Mouse (Mus musculus): ENCODE data around the gene Ankrd10. TPM values are rescaled to one million over a fixed set of nuclear protein-coding genes. Genes with fewer than 3 reads are reported as not detected.
A peak's percentile ranks its signal among the peaks of the same experiment; 100 is the strongest.
"Not testable (repeated sequence)": the region's sequence is repeated elsewhere in the genome, so short reads cannot be mapped to it uniquely, and the experiment has no call there.

Ankrd10 gene
- 19.9 and 21.1 TPM in 2 replicates for polyA plus RNA-seq (2015; fragmentation: Nextera tagmentation; extraction: Ambion mirVana)

DNA sequence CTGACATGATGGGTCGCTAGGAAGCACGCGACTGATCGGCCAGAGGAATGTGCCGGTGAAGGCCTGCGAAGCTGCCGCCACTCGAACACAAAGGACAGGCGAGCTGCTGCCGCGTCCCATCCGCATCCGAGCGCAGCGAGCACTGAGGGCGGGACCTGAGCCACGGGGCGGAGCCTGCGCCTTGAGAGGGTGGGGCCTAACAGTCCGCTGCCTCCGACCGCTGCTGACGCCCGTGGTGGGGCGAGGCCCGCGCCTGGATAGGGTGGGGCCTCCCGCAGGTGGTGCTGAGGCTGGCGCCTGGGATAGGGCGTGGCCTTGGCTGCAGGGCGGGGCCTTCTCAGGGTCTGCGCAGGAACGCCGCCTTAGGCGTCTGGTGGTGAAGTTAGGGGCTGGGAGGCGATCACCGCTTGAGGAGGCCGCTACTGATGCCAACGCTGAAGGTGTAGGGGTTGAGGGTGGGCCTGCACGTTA, at the start of gene Ankrd10:
TSS of gene Ankrd10 (minus strand) at position 147 of the 471 bp plus-strand sequence.
- peak; percentile 95 for ATAC-seq (ENCODE audit: low read depth)
- under 1% methylated on average over 40 of the region's 40 CpGs for WGBS (ENCODE audit: insufficient replicate concordance)

DNA sequence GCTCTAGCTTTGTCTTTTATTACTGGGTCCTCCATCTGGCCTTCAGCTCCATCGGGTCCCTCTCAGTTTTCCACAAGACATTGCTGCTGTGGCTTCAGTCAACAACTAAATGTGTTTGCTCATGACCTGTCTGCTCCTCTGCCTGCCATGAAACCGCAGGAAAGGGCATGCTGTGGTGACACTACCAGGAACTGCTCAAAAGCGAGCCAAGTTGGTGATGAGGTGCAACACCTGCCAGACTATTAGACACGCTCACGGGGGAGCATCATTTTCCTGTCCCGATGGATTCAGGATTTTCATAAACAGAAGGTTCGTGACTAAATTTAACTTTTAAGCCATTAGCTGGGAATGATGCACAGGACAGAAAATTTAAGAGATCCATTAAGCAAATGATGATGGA, 49.0 kb upstream of the Ankrd10 start:
- Histone ChIP-seq H3K4me3 (ENCODE audit: low read depth, low read length) (no peak overlapping the region), H3K27ac (ENCODE audit: low read length) (no peak overlapping the region), H3K27me3 (ENCODE audit: control insufficient read depth, insufficient read depth, low read depth, low read length) (no peaks in the 10 kb centered on the region), H3K4me2 (ENCODE audit: low read depth, low read length) (no peak overlapping the region), H3K9ac (ENCODE audit: low read depth, low read length) (no peak overlapping the region), H3K9me3 (replicated peaks; ENCODE audit: control insufficient read depth, low read length) (no peaks in the 10 kb centered on the region), H3K36me3 (ENCODE audit: control insufficient read depth, insufficient read depth) (no peaks in the 10 kb centered on the region), H3K4me1 (ENCODE audit: control insufficient read depth, low read depth, low read length) (no peaks in the 10 kb centered on the region)
- ATAC-seq (ENCODE audit: low read depth): no peak
- WGBS (ENCODE audit: insufficient replicate concordance): 54% methylated on average over 7 of the region's 7 CpGs

More for the DNA sequence above, at the start of gene Ankrd10:
- H3K36me3 ChIP-seq (ENCODE audit: control insufficient read depth, insufficient read depth): peaks cover 5% of the 10 kb centered on the region; the same call in 1 of the 2 replicates
- H3K27me3 ChIP-seq (ENCODE audit: control insufficient read depth, insufficient read depth, low read depth, low read length): no peaks in the 10 kb centered on the region
- H3K9ac ChIP-seq (ENCODE audit: low read depth, low read length): peak within 1 kb of the TSS; percentile 92
- H3K27ac ChIP-seq (ENCODE audit: low read length): peak within 1 kb of the TSS; percentile 93
- peaks cover 28% of the 10 kb centered on the region for H3K4me1 ChIP-seq (ENCODE audit: control insufficient read depth, low read depth, low read length)
- H3K4me3 ChIP-seq (ENCODE audit: low read depth, low read length): peak within 1 kb of the TSS; percentile 91
- peak within 1 kb of the TSS; percentile 95 for H3K4me2 ChIP-seq (ENCODE audit: low read depth, low read length)
- no peaks in the 10 kb centered on the region for H3K9me3 ChIP-seq (replicated peaks; ENCODE audit: control insufficient read depth, low read length)

DNA sequence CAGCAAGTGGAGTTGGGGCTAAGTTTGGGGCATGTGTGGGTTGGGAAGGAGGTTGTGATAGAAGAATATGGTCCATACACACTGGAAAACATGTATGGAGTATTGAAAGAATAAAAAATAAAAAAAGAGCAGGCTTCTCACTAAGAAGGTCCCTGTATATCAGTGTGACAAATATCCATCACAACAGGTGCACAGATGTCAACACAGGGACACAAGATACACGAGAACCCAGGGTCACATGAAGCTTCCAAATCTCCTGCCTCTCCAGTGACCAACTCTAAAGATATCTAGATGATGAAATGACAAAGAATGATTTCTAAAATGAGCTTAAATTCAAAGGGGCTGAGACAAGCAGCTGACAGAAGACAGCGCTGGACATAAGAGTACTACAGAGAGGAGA, 32.8 kb upstream of the Ankrd10 start:
- Histone ChIP-seq H3K27me3 (ENCODE audit: control insufficient read depth, insufficient read depth, low read depth, low read length) (no peaks in the 10 kb centered on the region), H3K4me3 (ENCODE audit: low read depth, low read length) (no peak overlapping the region), H3K4me2 (ENCODE audit: low read depth, low read length) (no peak overlapping the region), H3K9ac (ENCODE audit: low read depth, low read length) (no peak overlapping the region), H3K9me3 (replicated peaks; ENCODE audit: control insufficient read depth, low read length) (no peaks in the 10 kb centered on the region), H3K27ac (ENCODE audit: low read length) (no peak overlapping the region), H3K36me3 (ENCODE audit: control insufficient read depth, insufficient read depth) (no peaks in the 10 kb centered on the region), H3K4me1 (ENCODE audit: control insufficient read depth, low read depth, low read length) (no peaks in the 10 kb centered on the region)
- 50% methylated on average over 2 of the region's 2 CpGs for WGBS (ENCODE audit: insufficient replicate concordance)
- no peak for ATAC-seq (ENCODE audit: low read depth)

DNA sequence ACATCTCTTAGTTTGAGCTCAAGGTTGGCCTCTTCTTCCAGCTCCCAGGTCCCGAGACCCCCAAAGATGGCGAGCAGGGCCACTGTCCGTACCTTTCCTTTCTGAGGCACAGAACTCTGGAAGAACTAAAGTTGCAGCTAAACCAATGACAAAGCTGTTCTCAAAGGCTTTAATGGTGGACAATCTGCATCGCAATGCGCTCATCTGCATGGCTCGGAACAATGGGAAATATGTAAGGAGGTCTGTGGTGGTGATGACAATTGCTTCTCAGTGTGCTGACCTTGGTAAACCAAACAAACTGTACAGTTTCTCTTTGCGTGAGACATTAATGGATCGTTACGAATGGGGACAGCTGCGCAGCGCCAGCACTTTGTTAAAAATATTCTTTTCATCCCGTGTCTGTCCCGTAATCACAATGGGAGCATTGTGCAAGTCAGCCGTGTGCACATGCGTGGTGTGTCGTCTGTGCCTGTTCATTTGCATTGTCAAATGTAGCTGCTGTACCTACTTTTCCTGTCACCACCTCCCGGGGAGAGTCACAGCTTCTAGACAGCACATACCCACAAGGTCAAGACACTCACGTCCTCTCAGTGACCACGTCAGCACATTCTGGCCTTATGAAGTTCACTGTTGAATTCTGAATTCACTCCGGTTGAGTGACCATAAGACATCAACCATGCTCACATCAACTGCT, 30.6 kb upstream of the Ankrd10 start:
- not testable (repeated sequence) for H3K4me1 ChIP-seq (ENCODE audit: control insufficient read depth, low read depth, low read length); H3K9me3 ChIP-seq (replicated peaks; ENCODE audit: control insufficient read depth, low read length); H3K4me2 ChIP-seq (ENCODE audit: low read depth, low read length); H3K9ac ChIP-seq (ENCODE audit: low read depth, low read length); H3K27me3 ChIP-seq (ENCODE audit: control insufficient read depth, insufficient read depth, low read depth, low read length); H3K4me3 ChIP-seq (ENCODE audit: low read depth, low read length); H3K36me3 ChIP-seq (ENCODE audit: control insufficient read depth, insufficient read depth); ATAC-seq (ENCODE audit: low read depth); H3K27ac ChIP-seq (ENCODE audit: low read length)
- 76% methylated on average over 20 of the region's 20 CpGs for WGBS (ENCODE audit: insufficient replicate concordance)

DNA sequence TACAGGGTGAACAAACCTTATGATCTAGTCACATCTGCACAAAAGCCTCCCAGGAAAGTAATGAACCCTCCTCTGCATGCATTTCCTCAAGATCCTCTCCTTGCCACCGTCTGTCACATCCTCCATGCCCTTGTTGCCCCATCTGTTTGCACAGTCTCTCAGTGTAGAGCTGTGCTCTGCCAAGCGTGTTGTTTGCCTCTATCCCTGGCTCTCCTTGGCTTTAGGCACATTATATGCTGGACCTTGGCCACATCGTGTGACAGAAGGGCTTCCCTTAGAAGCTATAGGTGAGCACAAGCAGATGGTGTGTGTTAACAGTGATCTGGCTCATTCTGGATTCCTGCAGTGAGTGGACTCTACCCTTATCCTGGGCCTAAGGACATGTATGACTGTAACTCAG, 26.4 kb upstream of the Ankrd10 start:
- Histone ChIP-seq H3K9me3 (replicated peaks; ENCODE audit: control insufficient read depth, low read length) (no peaks in the 10 kb centered on the region), H3K36me3 (ENCODE audit: control insufficient read depth, insufficient read depth) (no peaks in the 10 kb centered on the region), H3K9ac (ENCODE audit: low read depth, low read length) (no peak overlapping the region), H3K4me2 (ENCODE audit: low read depth, low read length) (no peak overlapping the region), H3K27me3 (ENCODE audit: control insufficient read depth, insufficient read depth, low read depth, low read length) (no peaks in the 10 kb centered on the region), H3K4me1 (ENCODE audit: control insufficient read depth, low read depth, low read length) (no peaks in the 10 kb centered on the region), H3K4me3 (ENCODE audit: low read depth, low read length) (no peak overlapping the region), H3K27ac (ENCODE audit: low read length) (no peak overlapping the region)
- ATAC-seq (ENCODE audit: low read depth): no peak
- 43% methylated on average over 3 of the region's 3 CpGs for WGBS (ENCODE audit: insufficient replicate concordance)

DNA sequence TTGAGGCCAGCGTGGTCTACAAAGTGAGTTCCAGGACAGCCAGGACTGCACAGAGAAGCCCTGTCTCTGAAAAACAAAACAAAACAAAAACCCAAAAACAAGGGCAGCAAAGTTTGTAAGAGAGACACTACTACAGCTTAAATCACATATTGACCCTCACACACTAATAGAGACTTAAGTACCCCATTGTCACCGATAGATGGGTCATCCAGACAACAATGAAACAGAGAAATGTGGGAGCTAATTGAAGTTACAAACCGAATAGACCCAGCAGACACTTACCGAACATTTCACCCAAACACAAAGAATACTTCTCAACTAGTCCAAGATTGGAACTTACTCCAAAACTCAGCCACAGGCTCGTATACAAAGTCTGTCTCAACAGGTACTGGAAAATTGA, 14.5 kb upstream of the Ankrd10 start:
- no peak for ATAC-seq (ENCODE audit: low read depth)
- H3K9me3 ChIP-seq (replicated peaks; ENCODE audit: control insufficient read depth, low read length): no peaks in the 10 kb centered on the region
- no peak overlapping the region for H3K27ac ChIP-seq (ENCODE audit: low read length)
- no peak overlapping the region for H3K4me2 ChIP-seq (ENCODE audit: low read depth, low read length)
- no peak overlapping the region for H3K4me3 ChIP-seq (ENCODE audit: low read depth, low read length)
- H3K27me3 ChIP-seq (ENCODE audit: control insufficient read depth, insufficient read depth, low read depth, low read length): no peaks in the 10 kb centered on the region
- no peak overlapping the region for H3K9ac ChIP-seq (ENCODE audit: low read depth, low read length)
- 72% methylated on average over 5 of the region's 5 CpGs for WGBS (ENCODE audit: insufficient replicate concordance)
- no peaks in the 10 kb centered on the region for H3K36me3 ChIP-seq (ENCODE audit: control insufficient read depth, insufficient read depth)
- H3K4me1 ChIP-seq (ENCODE audit: control insufficient read depth, low read depth, low read length): no peaks in the 10 kb centered on the region

DNA sequence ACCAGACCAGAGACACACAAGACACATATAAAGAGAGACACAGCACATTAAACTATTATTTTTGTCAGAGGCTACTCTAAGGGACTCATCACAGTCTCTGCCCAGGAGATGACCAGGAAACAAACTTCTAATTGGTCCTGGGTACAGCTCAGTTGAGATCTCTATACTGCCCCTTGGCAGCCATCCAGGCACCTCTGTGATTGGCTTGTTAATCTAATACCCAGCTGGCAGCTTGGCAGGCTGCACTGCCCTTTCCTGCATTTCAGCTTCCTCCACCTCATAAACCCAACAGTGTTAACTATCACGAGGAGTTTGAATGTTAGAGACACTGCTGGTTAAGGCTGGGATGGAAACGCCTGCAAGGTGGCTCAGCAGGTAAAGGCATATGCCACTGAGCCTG, 7.6 kb upstream of the Ankrd10 start:
- no peaks in the 10 kb centered on the region for H3K27me3 ChIP-seq (ENCODE audit: control insufficient read depth, insufficient read depth, low read depth, low read length)
- no peaks in the 10 kb centered on the region for H3K36me3 ChIP-seq (ENCODE audit: control insufficient read depth, insufficient read depth)
- ATAC-seq (ENCODE audit: low read depth): no peak
- H3K4me1 ChIP-seq (ENCODE audit: control insufficient read depth, low read depth, low read length): no peaks in the 10 kb centered on the region
- no peak overlapping the region for H3K4me3 ChIP-seq (ENCODE audit: low read depth, low read length)
- H3K27ac ChIP-seq (ENCODE audit: low read length): no peak overlapping the region
- WGBS (ENCODE audit: insufficient replicate concordance): 66% methylated on average over 2 of the region's 2 CpGs
- no peak overlapping the region for H3K4me2 ChIP-seq (ENCODE audit: low read depth, low read length)
- H3K9me3 ChIP-seq (replicated peaks; ENCODE audit: control insufficient read depth, low read length): no peaks in the 10 kb centered on the region
- no peak overlapping the region for H3K9ac ChIP-seq (ENCODE audit: low read depth, low read length)

DNA sequence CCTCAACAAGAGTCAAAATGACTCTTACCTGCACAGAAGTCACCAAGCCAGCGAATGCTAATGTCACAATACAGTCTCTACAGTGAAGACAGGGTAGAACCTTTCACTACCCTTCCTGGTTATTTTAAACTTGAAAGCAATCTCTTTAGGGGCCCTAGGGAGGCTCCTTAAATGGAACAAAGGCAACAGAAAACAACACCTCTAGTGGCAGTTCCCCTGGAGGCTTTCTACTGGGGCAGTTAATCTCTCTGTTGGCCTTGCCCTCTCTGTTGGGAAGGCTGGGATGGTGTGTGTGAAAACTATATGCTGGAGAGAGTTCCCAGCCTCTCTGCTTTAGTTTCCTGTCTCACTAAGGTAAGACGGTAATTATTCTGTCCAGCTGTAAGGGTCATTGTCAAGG, 5.0 kb upstream of the Ankrd10 start:
- H3K9ac ChIP-seq (ENCODE audit: low read depth, low read length): no peak overlapping the region
- no peaks in the 10 kb centered on the region for H3K36me3 ChIP-seq (ENCODE audit: control insufficient read depth, insufficient read depth)
- peaks cover 12% of the 10 kb centered on the region for H3K4me1 ChIP-seq (ENCODE audit: control insufficient read depth, low read depth, low read length)
- no peak overlapping the region for H3K4me3 ChIP-seq (ENCODE audit: low read depth, low read length)
- no peak overlapping the region for H3K27ac ChIP-seq (ENCODE audit: low read length)
- H3K9me3 ChIP-seq (replicated peaks; ENCODE audit: control insufficient read depth, low read length): no peaks in the 10 kb centered on the region
- WGBS (ENCODE audit: insufficient replicate concordance): 58% methylated on average over 2 of the region's 2 CpGs
- no peak overlapping the region for H3K4me2 ChIP-seq (ENCODE audit: low read depth, low read length)
- H3K27me3 ChIP-seq (ENCODE audit: control insufficient read depth, insufficient read depth, low read depth, low read length): no peaks in the 10 kb centered on the region
- no peak for ATAC-seq (ENCODE audit: low read depth)

DNA sequence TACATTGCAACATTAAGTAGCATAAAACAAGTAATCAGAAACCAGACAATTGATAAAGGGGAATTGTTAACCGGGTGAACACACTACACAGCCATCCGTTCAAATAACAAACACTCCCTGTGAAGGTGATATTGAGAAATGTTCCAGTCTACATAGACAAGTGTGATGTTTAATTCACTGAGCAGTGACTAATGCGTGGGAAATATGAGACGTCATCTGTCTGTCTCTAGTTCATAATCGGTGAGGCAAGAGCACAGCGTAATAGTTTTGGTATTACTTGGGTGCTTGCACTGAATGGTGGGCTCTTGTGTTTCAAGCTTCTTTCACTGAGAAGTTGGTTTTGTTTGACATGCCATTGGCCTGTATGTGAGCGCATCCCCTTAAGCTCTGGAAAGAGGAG, 2.0 kb upstream of the Ankrd10 start:
- H3K4me2 ChIP-seq (ENCODE audit: low read depth, low read length): no peak overlapping the region

More for the DNA sequence above, 2.0 kb upstream of the Ankrd10 start:
- 84% methylated on average over 7 of the region's 7 CpGs for WGBS (ENCODE audit: insufficient replicate concordance)
- no peak for ATAC-seq (ENCODE audit: low read depth)
- Histone ChIP-seq H3K9me3 (replicated peaks; ENCODE audit: control insufficient read depth, low read length) (no peaks in the 10 kb centered on the region), H3K36me3 (ENCODE audit: control insufficient read depth, insufficient read depth) (no peaks in the 10 kb centered on the region), H3K27me3 (ENCODE audit: control insufficient read depth, insufficient read depth, low read depth, low read length) (no peaks in the 10 kb centered on the region), H3K9ac (ENCODE audit: low read depth, low read length) (no peak overlapping the region), H3K4me1 (ENCODE audit: control insufficient read depth, low read depth, low read length) (peaks cover 26% of the 10 kb centered on the region), H3K4me3 (ENCODE audit: low read depth, low read length) (no peak overlapping the region), H3K27ac (ENCODE audit: low read length) (no peak overlapping the region)
